Mouse (Mus musculus): ENCODE results near the gene Mlana. TPM values are rescaled to one million over a fixed set of nuclear protein-coding genes. Genes with fewer than 3 reads are reported as not detected.

The Mlana gene
- polyA plus RNA-seq, 1 experiment from 2014 or later, result 0.14 TPM

- WGBS, result 84% methylated on average over 6 of the region's 6 CpGs
- Histone ChIP-seq H3K4me1 (peaks cover under 1% of the 10 kb centered on the region; the same call in 1 of the 2 replicates), H3K27ac (replicated peaks) (no peak overlapping the region), H3K9me3 (replicated peaks) (no peaks in the 10 kb centered on the region), H3K36me3 (no peaks in the 10 kb centered on the region), H3K27me3 (ENCODE audit: low read depth, poor library complexity, severe bottlenecking) (no peaks in the 10 kb centered on the region), H3K4me3 (no peak overlapping the region)
- no peak for DNase-seq (ENCODE audit: low spot score)
Observed at GRCm38 (mm10) chr19:29661974-29662580, 35.5 kb upstream of the Mlana start.

GRCm38 (mm10) chr19:29663780-29664179 lies 33.8 kb upstream of the Mlana start:
- Histone ChIP-seq H3K9me3 (replicated peaks) (no peaks in the 10 kb centered on the region), H3K27ac (replicated peaks) (no peak overlapping the region), H3K4me3 (no peak overlapping the region), H3K36me3 (no peaks in the 10 kb centered on the region), H3K27me3 (ENCODE audit: low read depth, poor library complexity, severe bottlenecking) (no peaks in the 10 kb centered on the region), H3K4me1 (no peaks in the 10 kb centered on the region)
- DNase-seq (ENCODE audit: low spot score), result no peak
- WGBS, result 78% methylated on average over 8 of the region's 8 CpGs

- Histone ChIP-seq H3K9me3 (replicated peaks) (no peaks in the 10 kb centered on the region), H3K4me3 (no peak overlapping the region), H3K4me1 (no peaks in the 10 kb centered on the region), H3K36me3 (no peaks in the 10 kb centered on the region), H3K27ac (replicated peaks) (no peak overlapping the region), H3K27me3 (ENCODE audit: low read depth, poor library complexity, severe bottlenecking) (no peaks in the 10 kb centered on the region)
- WGBS, result 85% methylated on average over 5 of the region's 5 CpGs
- DNase-seq (ENCODE audit: low spot score), result no peak
Observed at GRCm38 (mm10) chr19:29664934-29665333, 32.7 kb upstream of the Mlana start.

GRCm38 (mm10) chr19:29666164-29666563 lies 31.5 kb upstream of the Mlana start:
- DNase-seq (ENCODE audit: low spot score), result no peak
- Histone ChIP-seq H3K27ac (replicated peaks) (no peak overlapping the region), H3K9me3 (replicated peaks) (no peaks in the 10 kb centered on the region), H3K4me3 (no peak overlapping the region), H3K27me3 (ENCODE audit: low read depth, poor library complexity, severe bottlenecking) (no peaks in the 10 kb centered on the region), H3K36me3 (no peaks in the 10 kb centered on the region), H3K4me1 (no peaks in the 10 kb centered on the region)
- WGBS, result 83% methylated on average over 4 of the region's 4 CpGs

GRCm38 (mm10) chr19:29666965-29667594 lies 30.5 kb upstream of the Mlana start:
- no peaks in the 10 kb centered on the region for H3K4me1 ChIP-seq
- H3K4me3 ChIP-seq, result no peak overlapping the region
- H3K27me3 ChIP-seq (ENCODE audit: low read depth, poor library complexity, severe bottlenecking), result no peaks in the 10 kb centered on the region
- WGBS, result 85% methylated on average over 5 of the region's 5 CpGs
- no peaks in the 10 kb centered on the region for H3K36me3 ChIP-seq
- H3K9me3 ChIP-seq (replicated peaks), result no peaks in the 10 kb centered on the region
- no peak for DNase-seq (ENCODE audit: low spot score)
- no peak overlapping the region for H3K27ac ChIP-seq (replicated peaks)

- Histone ChIP-seq H3K27ac (replicated peaks) (no peak overlapping the region), H3K9me3 (replicated peaks) (no peaks in the 10 kb centered on the region), H3K4me1 (no peaks in the 10 kb centered on the region), H3K36me3 (no peaks in the 10 kb centered on the region), H3K4me3 (no peak overlapping the region), H3K27me3 (ENCODE audit: low read depth, poor library complexity, severe bottlenecking) (no peaks in the 10 kb centered on the region)
- DNase-seq (ENCODE audit: low spot score), result no peak
- 92% methylated on average over 7 of the region's 7 CpGs for WGBS
Observed at GRCm38 (mm10) chr19:29668135-29668534, 29.5 kb upstream of the Mlana start.

GRCm38 (mm10) chr19:29670247-29670646 lies 27.4 kb upstream of the Mlana start:
- no peaks in the 10 kb centered on the region for H3K27me3 ChIP-seq (ENCODE audit: low read depth, poor library complexity, severe bottlenecking)
- no peaks in the 10 kb centered on the region for H3K9me3 ChIP-seq (replicated peaks)
- no peak for DNase-seq (ENCODE audit: low spot score)
- no peak overlapping the region for H3K27ac ChIP-seq (replicated peaks)
- no peaks in the 10 kb centered on the region for H3K4me1 ChIP-seq
- 89% methylated on average over 6 of the region's 6 CpGs for WGBS
- H3K4me3 ChIP-seq, result no peak overlapping the region
- H3K36me3 ChIP-seq, result no peaks in the 10 kb centered on the region

GRCm38 (mm10) chr19:29671160-29671559 lies 26.5 kb upstream of the Mlana start:
- no peaks in the 10 kb centered on the region for H3K36me3 ChIP-seq
- H3K27me3 ChIP-seq (ENCODE audit: low read depth, poor library complexity, severe bottlenecking), result no peaks in the 10 kb centered on the region
- H3K4me1 ChIP-seq, result no peaks in the 10 kb centered on the region
- H3K4me3 ChIP-seq, result no peak overlapping the region
- DNase-seq (ENCODE audit: low spot score), result no peak
- 94% methylated on average over 2 of the region's 2 CpGs for WGBS
- no peak overlapping the region for H3K27ac ChIP-seq (replicated peaks)
- no peaks in the 10 kb centered on the region for H3K9me3 ChIP-seq (replicated peaks)

- Histone ChIP-seq H3K27me3 (ENCODE audit: low read depth, poor library complexity, severe bottlenecking) (no peaks in the 10 kb centered on the region), H3K36me3 (no peaks in the 10 kb centered on the region), H3K4me1 (no peaks in the 10 kb centered on the region), H3K9me3 (replicated peaks) (no peaks in the 10 kb centered on the region), H3K27ac (replicated peaks) (no peak overlapping the region), H3K4me3 (no peak overlapping the region)
- DNase-seq (ENCODE audit: low spot score), result no peak
- WGBS, result 95% methylated on average over 13 of the region's 13 CpGs
Observed at GRCm38 (mm10) chr19:29672660-29673059, 25.0 kb upstream of the Mlana start.

GRCm38 (mm10) chr19:29674946-29675345 lies 22.7 kb upstream of the Mlana start:
- H3K9me3 ChIP-seq (replicated peaks), result no peaks in the 10 kb centered on the region
- H3K4me1 ChIP-seq, result no peaks in the 10 kb centered on the region
- H3K27me3 ChIP-seq (ENCODE audit: low read depth, poor library complexity, severe bottlenecking), result no peaks in the 10 kb centered on the region
- H3K27ac ChIP-seq (replicated peaks), result no peak overlapping the region
- DNase-seq (ENCODE audit: low spot score), result no peak
- H3K4me3 ChIP-seq, result no peak overlapping the region
- no peaks in the 10 kb centered on the region for H3K36me3 ChIP-seq
- WGBS, result 91% methylated on average over 7 of the region's 7 CpGs

- Histone ChIP-seq H3K27me3 (ENCODE audit: low read depth, poor library complexity, severe bottlenecking) (no peaks in the 10 kb centered on the region), H3K36me3 (no peaks in the 10 kb centered on the region), H3K4me3 (no peak overlapping the region), H3K27ac (replicated peaks) (no peak overlapping the region), H3K9me3 (replicated peaks) (no peaks in the 10 kb centered on the region), H3K4me1 (no peaks in the 10 kb centered on the region)
- no peak for DNase-seq (ENCODE audit: low spot score)
- 72% methylated on average over 9 of the region's 9 CpGs for WGBS
Observed at GRCm38 (mm10) chr19:29675562-29676078, 22.0 kb upstream of the Mlana start.

GRCm38 (mm10) chr19:29676479-29677193 lies 21.0 kb upstream of the Mlana start:
- no peak for DNase-seq (ENCODE audit: low spot score)
- Histone ChIP-seq H3K27me3 (ENCODE audit: low read depth, poor library complexity, severe bottlenecking) (no peaks in the 10 kb centered on the region), H3K4me3 (no peak overlapping the region), H3K9me3 (replicated peaks) (no peaks in the 10 kb centered on the region), H3K4me1 (no peaks in the 10 kb centered on the region), H3K27ac (replicated peaks) (no peak overlapping the region), H3K36me3 (no peaks in the 10 kb centered on the region)
- WGBS, result 92% methylated on average over 10 of the region's 10 CpGs

GRCm38 (mm10) chr19:29678181-29678778 lies 19.3 kb upstream of the Mlana start:
- H3K27ac ChIP-seq (replicated peaks), result no peak overlapping the region
- H3K27me3 ChIP-seq (ENCODE audit: low read depth, poor library complexity, severe bottlenecking), result no peaks in the 10 kb centered on the region
- H3K4me1 ChIP-seq, result no peaks in the 10 kb centered on the region
- 87% methylated on average over 6 of the region's 6 CpGs for WGBS
- no peaks in the 10 kb centered on the region for H3K36me3 ChIP-seq
- H3K4me3 ChIP-seq, result no peak overlapping the region
- no peaks in the 10 kb centered on the region for H3K9me3 ChIP-seq (replicated peaks)
- no peak for DNase-seq (ENCODE audit: low spot score)
